Mouse (Mus musculus) gastrocnemius, postnatal 36 days (tissue): Measurements from ENCODE around the gene Arhgap8. TPM values are rescaled to one million over a fixed set of nuclear protein-coding genes. Genes with fewer than 3 reads are reported as not detected.
A peak's percentile ranks its signal among the peaks of the same experiment; 100 is the strongest.

Experiments
- DNase-seq, 2 experiments: peaks; one replicate each; pipeline ENCODE4 v3.0.0; 2022
- intact Hi-C: fragments of 180-260 bp; cut with DNase I; formaldehyde crosslinking; loops from one replicate; pipeline ENCODE4 v1.15.1; 2025
- long read RNA-seq, 2 experiments: library from polyadenylated mRNA; stranded (forward); transcript quantifications; one replicate each; pipeline ENCODE4 v2.0.0; 2021
- total RNA-seq, 2 experiments: library from RNA; stranded (reverse); gene quantifications; 2 replicates each; pipeline ENCODE4 v1.2.3; 2021

The Arhgap8 gene
- total RNA-seq = under 1 TPM; 0.17 to 0.38 TPM
- long read RNA-seq, experiment 1, partial matches to known transcripts = 0 of 1 reads
- long read RNA-seq, experiment 1, other reads (novel, unspliced or antisense) = 1 of 1 reads
- long read RNA-seq, experiment 2, partial matches to known transcripts = 0 of 1 reads
- long read RNA-seq, experiment 2, other reads (novel, unspliced or antisense) = 1 of 1 reads

DNA sequence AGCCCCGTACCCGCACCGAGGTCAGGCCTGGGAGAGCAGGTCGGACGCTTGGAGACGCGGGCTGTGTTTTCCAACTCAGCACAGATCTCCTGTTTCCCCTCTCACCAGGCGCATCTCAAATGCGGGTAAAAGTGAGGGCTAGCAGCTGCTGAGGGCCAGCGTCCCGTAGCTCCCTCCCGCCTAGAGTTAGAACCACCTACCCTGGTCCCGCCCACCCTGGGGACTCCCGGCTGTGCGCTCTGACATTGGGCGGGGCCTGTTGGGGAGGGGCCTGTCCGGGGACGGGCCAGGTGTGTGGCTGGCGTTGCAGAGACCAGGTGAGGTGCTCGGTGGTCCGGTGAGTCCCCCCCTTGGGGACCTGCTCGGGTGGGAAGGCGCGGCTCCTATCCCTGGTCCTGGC, at the start of gene Arhgap8:
Arhgap8 (plus strand) TSS at position 262 of the 400 bp plus-strand sequence.
- DNase-seq = no peak
- intact Hi-C loops = no loop called here

DNA sequence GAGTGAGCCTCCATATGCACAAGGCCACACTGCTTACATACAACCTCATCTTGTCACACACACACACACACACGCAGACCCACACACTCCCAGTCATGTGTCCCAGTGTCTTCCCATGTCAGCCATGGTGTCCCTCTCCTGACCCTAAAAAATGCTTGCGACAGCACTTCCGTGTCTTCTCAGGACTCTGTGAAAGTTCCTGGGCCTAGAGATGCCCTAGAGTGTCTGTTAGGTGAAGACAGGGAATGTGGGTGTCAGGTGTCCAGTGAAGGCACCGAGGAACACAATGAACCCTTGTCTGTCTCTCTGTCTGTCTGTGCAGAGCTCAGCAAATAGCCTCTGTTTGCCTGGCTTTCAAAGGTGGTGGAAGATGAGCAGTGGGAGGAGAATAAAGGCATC, 49.2 kb upstream of the Arhgap8 start:
- intact Hi-C loops = loop anchor here (5.0 kb wide), 1 partner anchor 87 kb away; no protein-coding TSS in a partner anchor
- no peak for DNase-seq

DNA sequence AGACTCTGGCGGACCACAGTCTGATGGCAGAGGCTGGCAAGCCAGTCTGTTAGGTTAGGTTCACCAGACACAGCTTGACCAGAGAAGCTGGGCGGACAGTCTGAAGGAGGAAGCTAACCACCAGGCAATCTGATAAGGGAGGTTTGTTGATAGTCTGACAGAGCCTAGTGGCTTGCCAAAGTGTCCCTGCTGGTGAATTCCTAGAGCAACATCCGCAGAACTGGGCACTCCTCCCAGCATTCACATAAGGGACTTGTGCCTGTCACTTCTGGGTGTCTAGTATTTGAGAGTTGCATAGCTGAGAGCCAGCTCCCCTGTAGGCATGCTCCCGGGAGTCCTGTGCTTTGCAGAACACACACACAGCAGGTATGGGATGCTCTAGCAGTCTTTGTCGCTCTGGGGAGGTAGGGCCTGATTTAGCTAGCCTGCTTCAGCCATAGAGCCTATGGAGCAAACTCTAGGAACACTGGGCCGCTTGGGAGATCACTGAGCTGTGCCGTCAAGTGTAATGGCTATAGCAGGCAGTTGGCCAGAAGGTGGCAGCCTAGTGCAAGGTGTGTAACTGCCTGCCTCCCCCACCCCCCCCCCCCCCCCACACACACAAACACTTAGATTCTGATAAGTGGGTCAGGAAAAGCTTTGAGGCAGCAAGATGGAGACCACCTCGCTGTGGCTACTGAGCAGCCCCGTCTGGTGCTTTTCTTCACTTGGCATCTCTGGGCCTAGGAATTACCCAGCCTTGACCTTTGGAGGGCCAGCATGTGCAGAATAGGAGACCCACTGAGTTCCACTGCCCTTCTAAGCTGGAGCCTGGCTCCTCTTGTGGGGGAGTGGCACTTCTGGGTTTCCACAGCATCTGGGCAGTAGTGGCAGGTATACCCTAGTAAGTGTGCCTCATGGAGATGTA, 48.2 kb upstream of the Arhgap8 start:
- intact Hi-C loops = loop anchor here (2.0 to 5.0 kb wide), 2 partner anchors 29 to 86 kb away; no protein-coding TSS in a partner anchor
- DNase-seq = peak in 1 of 2 experiments; percentile 52

DNA sequence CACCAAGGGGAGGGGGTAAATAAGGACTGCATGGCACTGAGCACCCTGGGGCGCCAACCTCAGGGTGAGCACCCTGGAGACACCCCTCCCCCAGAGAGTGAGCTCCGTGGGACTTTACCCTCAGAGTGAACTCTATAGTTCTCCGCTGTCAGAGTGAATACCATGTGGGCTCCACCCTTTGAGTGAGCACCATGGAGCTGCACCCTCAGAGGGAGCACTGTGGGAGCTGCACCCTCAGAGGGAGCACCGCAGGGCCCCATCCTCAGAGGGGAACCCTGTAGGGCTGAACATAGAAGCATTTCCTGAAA, 47.6 kb upstream of the Arhgap8 start:
- intact Hi-C loops = loop anchor here (2.0 to 5.0 kb wide), 2 partner anchors 29 to 85 kb away; no protein-coding TSS in a partner anchor
- no peak for DNase-seq

DNA sequence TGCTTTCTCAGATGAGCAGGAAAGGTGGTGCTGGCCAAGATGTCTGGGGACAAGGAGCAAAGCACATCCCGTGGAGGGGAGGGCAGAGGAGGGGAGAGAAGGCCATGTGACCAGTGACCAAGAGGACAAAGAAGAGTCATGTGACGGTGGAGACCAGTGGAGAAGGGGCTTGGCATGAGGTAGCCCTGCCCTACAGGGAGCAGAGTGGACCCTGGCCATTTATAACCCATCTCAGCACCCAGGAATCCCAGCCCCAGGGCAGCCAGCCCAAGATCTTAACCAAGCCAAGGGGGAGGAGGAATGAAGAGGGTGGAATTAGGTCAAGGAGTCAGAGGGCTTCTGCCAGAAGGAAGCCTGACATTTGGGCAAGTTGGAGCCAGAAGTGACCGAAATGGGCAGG, 47.2 kb upstream of the Arhgap8 start:
- no peak for DNase-seq
- intact Hi-C loops = loop anchor here (2.0 to 5.0 kb wide), 2 partner anchors 28 to 85 kb away; no protein-coding TSS in a partner anchor

DNA sequence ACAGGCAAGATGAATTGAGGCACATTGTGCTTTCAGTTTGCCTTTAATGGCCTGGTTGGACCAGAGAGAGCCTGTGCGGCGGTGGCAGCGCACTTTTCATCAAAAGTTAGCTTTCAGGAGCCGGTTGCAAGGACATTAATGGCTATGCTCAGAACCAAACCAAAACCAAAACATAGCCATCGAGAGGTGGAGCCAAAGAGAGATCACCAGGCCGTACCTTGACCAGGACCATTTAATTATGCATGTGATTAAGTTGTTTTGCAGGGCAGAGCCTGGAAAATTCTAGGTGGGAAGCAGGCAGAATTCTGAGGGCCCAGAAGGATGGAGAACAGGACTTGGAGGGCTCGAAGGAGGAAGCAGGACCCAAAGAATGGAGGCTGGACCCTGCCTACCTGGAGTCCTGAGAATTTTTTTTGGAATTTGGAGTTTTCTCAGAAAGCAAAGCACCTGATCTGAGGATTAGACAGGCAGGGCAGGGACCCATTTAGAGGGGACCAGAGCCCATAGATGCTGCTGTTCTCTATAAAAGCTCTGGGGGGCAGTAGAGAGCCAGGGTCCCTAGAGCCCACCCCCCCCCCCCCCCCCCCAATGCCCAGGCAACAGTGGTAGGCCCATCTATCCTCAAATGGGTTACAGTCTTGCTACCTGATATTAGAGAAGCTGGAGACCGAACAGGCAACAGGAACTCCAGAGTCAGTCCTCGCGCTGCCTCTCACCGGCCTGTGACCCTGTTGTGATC, 45.4 kb upstream of the Arhgap8 start:
- no peak for DNase-seq
- intact Hi-C loops = loop anchor here (5.0 kb wide), 1 partner anchor 83 kb away; no protein-coding TSS in a partner anchor

DNA sequence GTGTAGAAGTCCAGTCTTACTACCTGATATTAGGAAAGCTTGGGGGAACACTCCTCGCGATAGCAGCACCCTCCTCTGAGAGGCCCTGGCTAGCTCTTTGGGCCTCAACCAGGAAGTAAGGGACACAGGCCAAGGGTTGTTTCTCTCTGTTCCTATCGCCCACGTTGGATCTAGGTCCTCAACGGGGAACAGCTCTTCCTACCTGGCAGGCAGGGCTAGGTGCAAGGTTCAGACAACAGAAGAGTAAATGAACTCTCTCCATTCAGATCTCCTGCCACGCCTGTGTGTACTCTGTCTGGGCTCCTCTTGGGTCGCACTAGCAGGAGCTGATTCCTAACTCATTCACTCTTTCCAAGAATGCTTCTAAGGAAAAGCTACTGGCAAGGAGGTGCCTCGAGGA, 44.5 kb upstream of the Arhgap8 start:
- DNase-seq = no peak
- intact Hi-C loops = no loop called here

DNA sequence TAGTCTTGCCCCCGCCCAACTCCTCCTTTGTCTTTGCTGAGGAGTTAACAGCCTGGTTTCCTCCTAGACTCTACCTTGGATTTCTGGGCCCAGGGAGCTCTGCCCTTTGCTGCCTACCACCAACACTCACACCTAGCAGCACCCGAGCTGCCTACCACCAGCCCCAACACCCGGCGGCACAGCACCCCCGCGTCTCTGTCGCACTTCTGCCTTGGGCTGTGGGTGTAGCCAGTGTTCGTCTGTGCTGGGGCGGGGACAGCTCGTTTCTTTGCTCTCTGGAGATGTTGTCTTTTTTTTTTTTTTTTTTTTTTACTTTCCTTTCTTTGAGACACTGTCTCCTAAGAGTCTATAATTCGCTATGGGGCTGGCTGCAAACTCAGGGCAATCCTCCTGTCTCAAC, 41.9 kb upstream of the Arhgap8 start:
- DNase-seq = no peak
- intact Hi-C loops = no loop called here

DNA sequence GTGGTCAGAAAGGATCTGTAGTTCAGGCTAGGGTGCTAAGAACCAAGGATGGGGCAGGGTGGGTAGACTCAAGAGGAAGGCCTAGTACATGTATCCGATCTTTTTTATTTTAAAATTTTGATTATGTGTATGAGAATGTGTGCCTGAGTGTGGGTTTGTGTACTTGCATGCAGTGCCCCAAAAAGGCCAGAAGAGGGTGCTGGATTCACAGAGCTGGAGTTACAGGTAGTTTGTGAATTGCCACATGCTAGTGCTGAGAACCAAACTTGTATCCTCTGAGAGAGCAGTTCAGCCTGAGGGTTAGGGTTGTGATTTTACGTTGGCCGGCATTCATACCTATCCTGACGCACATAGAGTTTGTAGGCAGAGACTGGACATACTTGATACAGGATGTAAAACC, 40.8 kb upstream of the Arhgap8 start:
- no peak for DNase-seq
- intact Hi-C loops = no loop called here

DNA sequence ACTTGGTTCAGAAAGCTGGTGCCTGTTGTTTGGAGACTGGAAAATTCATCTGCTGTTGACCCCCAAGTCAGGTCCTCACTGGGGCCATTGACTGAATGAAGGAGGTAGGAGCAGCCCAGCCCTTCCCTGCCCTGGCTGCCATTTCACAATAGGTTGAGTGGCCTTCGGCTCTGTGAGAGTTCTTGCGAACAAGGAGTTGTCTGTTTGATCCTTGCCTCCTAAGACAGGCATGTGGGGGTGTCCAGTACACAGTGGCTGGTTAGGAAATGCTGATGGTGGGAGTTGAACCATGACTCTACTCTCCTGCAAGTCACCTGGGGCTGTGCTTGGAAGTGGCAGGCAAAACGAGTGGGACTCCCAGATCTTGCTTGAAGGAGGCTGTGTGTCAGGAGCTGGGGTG, 40.1 kb upstream of the Arhgap8 start:
- DNase-seq = no peak
- intact Hi-C loops = loop anchor here (2.0 kb wide), 1 partner anchor 21 kb away; no protein-coding TSS in a partner anchor

DNA sequence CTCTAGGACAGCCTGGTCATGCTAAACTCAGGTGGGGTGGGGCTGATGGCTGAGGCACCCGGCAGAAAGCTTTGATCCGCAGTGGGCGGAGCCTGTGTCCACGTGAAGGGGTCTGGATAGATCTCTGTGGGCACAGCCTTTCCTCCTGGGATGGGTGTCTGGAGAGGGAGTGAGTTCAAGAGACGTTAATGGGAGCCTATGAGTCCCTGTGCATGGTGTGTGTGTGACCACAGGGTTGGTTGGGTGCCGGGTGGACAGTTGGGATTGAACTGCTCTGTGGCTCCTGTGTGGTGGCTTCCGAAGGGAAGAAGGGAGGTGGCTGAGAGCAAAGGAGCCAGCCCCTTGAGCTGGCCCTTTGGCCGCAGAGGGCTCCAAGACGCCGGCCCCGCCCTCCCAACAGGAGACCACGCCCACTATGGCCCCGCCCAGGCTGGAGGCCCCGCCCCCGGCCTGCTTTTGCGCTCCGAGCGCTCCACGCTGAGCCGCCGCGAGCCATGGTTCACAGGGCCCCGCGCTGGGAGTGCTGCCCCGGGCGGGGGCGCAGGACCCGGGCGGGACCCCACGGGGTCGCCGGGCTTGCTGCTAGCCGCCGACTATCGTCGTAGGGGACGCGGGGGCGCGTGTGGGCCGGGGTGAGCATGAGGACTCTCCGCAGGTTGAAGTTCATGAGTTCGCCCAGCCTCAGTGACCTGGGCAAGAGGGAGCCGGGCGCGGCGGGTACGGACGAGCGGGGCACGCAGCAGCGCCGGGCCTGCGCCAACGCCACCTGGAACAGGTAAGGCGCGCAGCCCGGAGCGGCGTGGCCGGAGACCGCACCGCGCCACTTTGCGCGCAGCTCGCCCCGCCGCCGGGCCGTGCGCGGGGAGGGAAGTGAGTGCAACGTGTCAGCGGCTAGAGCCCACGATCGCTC, 39.1 kb upstream of the Arhgap8 start:
- DNase-seq = peak; percentile 91 to 96
- intact Hi-C loops = loop anchor here (2.0 kb wide), 1 partner anchor 20 kb away; no protein-coding TSS in a partner anchor

DNA sequence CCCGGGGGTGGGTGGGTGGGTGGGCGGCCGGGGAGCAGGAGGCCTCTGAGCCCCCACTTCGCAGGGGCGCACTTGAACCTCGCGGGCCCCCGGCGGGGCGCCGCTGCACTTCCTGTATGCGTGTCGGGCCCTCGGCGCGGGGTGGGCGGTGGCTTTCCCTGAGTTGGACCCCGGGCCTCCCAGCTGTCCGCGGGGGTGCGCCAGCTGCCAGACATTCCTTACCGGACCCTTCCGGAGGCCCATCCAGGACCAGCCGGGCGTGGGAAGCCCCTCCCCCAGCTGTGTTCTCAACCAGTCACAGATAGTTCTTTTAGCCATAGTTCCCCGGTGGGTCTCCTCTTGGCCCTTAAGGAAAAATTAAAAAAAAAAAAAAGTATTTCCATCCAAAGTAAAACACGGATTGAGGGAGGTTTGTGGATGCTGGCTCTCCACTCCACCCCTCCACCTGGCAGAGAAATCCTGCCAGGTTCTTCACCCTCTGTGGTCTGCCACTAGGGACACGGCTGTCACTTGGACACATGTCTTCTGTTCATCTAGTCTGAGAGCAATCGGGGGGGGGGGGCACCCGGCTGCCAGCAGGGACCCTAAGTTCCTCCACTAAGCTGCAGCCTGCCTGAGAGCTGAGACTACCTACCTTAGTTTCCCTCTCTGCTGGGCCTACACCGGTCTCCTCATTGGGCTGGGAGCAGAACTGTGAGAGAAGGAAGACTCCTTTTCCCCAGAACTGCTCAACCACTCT, 38.2 kb upstream of the Arhgap8 start:
- peak; percentile 45 to 50 for DNase-seq
- intact Hi-C loops = loop anchor here (2.0 kb wide), 1 partner anchor 19 kb away; no protein-coding TSS in a partner anchor

DNA sequence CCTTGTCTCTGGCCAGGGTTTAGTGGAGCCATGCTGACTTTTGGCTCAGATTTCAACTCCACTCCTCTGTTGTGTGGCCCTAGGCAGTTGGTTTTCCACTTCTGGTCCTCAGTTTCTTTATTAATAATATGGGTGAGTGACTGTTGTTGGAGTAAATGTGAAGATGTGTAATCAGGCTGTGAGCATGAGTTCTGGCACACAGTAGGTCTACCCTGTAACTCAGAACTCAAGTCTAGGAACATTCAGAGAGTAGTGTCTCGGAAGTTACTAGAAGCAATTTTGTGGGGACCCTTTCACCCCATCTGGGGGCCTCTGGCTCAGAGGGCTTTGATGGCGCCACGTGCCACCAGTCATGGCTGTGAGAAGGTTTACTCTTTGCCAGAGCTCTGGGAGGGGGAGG, 37.6 kb upstream of the Arhgap8 start:
- intact Hi-C loops = no loop called here
- DNase-seq = no peak

DNA sequence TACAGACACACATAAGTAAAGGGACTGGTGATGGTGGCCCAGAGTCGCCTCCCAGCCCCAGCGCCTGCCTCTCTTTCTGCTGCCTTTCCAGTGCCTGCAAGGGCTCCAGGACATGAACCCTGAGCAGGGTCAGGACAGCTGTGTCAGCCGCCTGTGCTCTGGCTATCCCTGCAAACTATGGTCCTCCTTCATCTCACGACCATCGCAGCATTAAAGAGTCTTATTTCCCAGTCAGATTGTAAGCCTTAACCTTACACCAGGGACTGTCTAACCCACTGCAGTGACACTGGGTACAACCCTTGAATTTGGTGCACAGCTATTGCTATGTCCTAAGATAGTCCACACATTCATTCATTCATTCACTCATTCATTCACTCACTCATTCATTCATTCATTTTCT, 37.0 kb upstream of the Arhgap8 start:
- no peak for DNase-seq
- intact Hi-C loops = no loop called here

DNA sequence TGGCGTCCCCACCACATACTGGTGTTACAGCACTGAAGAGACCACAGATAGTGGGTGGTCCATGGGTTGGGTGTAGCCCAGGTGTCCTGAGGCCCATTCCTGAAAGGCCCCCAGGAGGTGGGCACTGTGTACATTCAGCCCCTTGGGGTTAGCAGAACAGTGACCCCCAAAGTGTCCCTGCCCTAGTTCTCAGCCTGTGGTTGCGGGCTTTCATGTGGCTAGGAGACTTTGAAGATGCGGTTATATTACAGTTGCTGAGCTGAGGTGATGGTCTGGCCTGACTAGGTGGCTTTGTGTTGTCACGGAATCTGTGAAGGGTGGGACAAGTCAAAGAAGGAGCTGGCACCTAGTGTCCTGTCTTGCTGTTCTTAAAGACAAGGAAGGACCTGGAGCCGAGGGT, 35.3 kb upstream of the Arhgap8 start:
- intact Hi-C loops = no loop called here
- DNase-seq = no peak

DNA sequence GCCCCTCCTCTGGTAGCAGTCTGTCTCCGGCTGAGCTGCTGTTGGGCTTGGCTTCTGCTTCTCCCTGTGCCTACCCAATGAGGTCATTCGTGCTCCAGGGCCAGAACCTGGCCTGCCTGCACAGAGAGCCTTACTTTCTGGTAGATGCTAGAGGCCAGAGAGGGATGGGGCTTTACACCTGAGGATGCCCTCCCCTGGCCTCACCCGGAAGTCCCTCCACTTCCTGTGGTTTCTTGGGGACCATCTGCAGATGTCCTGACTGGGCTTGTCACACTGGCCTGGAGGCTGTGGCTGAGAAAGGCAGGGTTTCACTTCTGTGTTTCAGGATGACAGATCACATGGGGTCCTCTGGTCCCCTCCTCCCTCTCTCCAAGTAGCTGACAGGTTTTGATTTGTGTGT, 34.4 kb upstream of the Arhgap8 start:
- intact Hi-C loops = no loop called here
- DNase-seq = no peak

DNA sequence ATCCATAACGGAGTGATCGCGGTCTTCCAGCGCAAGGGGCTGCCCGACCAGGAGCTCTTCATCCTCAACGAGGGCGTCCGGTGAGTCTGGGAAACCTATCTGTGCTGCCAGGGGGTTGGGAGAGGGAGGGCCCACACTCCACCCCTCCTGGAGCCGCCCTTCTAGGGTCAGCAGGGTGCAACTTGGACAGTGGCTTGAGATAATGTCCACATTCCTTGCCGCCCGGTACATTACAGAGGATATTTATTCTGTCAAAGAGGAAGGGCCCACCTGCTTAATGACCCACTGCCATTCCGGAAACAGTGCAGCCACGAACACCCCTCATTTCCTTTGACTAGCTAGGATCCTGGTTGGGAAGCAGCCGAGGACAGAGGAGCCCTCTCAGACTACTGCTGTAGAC, 31.9 kb upstream of the Arhgap8 start:
- intact Hi-C loops = no loop called here
- DNase-seq = no peak

DNA sequence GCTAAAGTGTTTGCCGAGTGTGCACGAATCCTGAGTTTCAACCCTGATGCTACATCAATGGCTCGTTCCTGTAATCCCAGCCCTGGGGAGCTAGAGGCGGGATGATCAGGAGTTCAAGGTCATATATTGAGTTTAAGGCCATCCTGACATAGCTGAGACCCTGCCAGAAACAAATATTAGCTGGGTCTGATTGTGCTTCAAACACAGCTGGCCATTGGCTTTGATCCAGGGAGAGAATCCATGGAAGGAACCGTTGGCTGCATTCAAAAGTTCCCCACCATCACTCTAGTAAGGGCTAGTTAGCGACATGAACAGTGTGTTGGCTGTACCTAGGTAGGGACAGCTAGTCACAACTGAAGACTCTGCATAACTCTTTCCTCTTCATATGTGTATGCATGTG, 30.5 kb upstream of the Arhgap8 start:
- intact Hi-C loops = no loop called here
- no peak for DNase-seq

DNA sequence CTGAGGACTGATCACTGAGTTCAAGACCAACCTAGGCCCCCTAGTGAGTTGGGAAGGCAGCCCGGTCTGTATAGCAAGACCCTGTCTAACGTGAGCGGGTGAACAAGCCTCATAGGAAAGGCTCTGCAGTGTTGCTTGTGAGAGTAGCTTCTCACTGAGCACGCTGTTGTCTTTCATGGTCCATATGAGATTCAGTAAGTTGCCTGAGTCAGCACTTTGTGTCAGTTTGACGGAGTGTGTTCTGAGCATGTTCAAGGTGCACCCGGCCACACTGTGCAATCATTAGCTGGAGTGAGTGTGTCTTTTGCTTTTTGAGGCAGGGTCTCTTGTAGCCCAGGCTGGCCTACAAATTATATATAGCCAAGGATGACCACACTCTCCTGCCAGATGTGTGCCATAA, 28.3 kb upstream of the Arhgap8 start:
- intact Hi-C loops = no loop called here
- DNase-seq = no peak
